Mouse (Mus musculus) gastrocnemius, postnatal 36 days (tissue): ENCODE measurements around the gene Slc26a9. TPM values are rescaled to one million over a fixed set of nuclear protein-coding genes. Genes with fewer than 3 reads are reported as not detected.

Experiments used
- DNase-seq, 2 experiments: peaks; one replicate each; pipeline ENCODE4 v3.0.0; 2022
- intact Hi-C: fragments of 180-260 bp; cut with DNase I; formaldehyde crosslinking; loops from one replicate; pipeline ENCODE4 v1.15.1; 2025
- long read RNA-seq, 2 experiments: library from polyadenylated mRNA; stranded (forward); transcript quantifications; one replicate each; pipeline ENCODE4 v2.0.0; 2021
- total RNA-seq, 2 experiments: library from RNA; stranded (reverse); gene quantifications; 2 replicates each; pipeline ENCODE4 v1.2.3; 2021

Slc26a9 gene
- not detected for total RNA-seq
- long read RNA-seq, experiment 1, result 0 reads
- long read RNA-seq, experiment 2, result 0 reads

DNA sequence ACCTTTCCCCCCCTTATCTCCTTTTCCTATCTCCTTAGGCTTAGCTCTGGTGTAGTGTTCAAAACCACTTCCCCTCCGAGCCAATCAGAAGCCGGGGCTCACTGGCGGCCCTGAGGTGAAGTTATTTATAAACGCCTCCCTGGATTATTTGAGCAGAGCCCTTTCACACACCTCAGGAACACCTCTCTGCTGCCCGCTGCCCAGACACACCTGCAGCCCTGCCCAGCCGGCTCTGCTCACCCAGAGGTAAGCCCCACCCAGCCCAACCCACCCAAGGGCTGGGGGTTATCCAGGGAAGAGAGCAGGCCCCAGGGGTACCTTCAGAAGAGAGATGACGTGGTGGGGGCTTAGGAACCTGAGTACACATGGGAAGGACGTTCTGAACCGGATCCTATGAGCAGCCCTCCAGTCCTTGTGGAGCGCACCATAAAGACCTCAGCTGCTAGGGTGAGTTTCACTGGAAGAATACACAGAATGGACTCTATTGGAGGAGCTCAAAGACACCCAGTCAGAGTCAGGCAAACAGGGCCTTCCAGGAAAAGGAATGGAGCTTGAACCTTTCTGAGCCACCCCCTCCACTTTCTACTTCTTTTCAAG lies at the start of gene Slc26a9:
Slc26a9 (plus strand) TSS at position 155 of the 597 bp plus-strand sequence.
- no peak for DNase-seq
- intact Hi-C loops, result no loop called here

DNA sequence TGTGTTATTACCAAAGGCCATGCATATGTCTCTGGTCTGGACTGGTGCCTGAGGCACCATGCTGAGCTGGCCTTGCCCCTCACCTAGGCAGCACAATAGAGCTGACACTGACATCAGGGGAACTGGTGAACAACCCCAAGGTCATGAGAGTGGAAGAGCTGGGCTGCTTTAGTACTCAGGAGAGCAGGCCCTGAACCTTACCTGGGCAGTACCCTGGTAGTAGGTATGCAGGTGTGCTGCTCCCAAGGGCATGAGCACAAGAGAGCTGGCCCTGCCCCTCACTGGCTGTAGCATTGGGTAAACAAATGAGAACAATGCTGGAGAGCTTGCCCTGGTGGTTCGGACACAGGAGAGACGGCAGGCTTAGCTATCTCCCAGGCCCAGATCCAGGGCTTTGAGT lies 48.5 kb upstream of the Slc26a9 start:
- intact Hi-C loops, result no loop called here
- no peak for DNase-seq

DNA sequence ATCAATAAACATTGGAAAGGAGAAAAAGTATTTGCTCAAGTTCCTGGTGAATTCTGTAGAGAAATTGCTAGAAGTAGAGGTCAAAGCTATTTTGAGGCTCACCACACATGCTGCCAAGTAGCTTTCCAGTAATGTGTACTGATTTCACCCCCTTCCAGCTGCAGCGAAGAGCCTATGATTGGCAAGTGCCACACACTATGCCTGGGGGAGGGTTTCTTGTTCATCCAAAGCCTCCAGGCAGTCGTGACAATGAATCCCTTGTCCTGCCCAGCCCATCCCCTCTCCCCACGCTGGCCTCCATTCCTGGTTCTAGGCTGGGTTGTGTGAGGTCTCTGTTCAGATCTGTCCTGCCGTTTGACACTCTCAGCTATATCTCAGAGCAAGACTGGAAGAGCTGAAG lies 47.5 kb upstream of the Slc26a9 start:
- DNase-seq, result no peak
- intact Hi-C loops, result no loop called here

DNA sequence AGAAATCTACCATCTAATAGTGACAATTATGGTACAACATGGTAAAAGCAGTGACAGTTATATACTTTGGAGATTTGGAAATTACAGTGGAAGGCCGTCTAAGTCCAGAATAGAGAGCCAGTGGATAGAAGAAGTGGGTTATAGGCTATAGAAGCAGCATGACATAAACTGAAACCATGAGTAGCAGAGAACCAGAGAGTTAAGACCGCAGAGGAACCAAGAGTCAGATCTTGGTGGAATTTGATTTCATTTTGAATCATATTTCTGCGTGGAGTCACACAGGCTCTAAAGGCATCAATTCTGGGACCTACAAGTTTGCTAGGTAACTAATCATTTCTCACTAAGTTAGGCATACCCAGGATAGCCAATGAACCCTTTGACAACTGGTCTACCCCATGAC lies 45.1 kb upstream of the Slc26a9 start:
- intact Hi-C loops, result no loop called here
- no peak for DNase-seq

DNA sequence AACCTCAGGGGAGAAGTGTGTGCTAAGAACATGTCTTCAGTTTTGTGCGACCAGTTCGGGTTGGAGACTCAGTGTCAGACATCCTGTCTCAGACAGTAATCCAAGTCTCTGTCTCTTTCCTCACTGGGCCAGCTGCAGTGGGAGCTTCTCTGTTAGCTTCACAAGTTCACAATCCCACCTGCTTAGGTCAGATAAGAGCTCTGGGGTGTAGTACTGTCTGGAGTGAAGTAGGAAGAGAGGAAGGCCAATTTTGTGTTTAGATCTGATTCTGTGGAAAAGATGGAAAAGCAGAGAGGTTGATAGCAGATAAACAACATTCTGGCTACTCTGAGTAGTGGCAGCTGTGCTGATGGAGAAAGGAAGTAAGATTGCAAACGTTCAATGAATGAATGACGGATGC lies 44.2 kb upstream of the Slc26a9 start:
- DNase-seq, result no peak
- intact Hi-C loops, result no loop called here

DNA sequence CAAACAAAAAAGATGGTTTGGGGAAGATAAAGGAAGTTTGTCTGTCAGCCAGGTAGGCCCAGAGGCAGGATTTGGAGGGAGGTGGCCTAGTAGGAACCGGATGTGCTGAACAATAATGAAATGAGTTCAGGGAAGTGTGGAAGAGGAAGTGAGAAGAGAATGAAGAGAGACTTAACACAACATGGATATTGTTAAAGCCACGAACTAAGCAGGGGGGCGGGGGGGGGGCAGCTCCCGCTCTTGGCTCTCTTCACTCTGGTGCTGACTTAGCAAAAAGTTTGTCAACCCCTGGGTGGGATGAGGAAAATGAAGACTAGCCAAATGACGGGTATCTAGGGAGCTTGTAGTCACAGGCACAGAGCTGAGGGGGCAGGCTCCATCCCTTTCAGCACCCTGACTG lies 43.4 kb upstream of the Slc26a9 start:
- no peak for DNase-seq
- intact Hi-C loops, result no loop called here

DNA sequence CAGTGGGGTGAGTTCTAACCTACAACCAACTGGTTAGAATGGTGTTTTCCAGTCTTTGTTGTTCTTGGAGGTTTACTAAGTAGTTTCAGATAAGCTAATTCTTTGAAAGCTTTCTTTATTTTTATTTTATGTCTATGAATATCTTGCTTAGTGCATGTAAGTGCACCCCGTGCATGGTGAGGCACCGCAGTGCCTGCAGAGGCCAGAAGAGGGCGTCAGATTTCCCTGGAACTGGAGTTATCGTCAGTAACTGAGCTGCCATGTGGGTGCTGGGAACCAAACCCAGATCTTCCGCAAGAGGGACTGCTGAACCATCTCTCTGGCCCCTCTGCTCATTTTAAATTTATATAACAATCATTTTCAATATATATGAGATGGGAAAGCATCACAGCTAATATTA lies 42.4 kb upstream of the Slc26a9 start:
- intact Hi-C loops, result no loop called here
- no peak for DNase-seq

DNA sequence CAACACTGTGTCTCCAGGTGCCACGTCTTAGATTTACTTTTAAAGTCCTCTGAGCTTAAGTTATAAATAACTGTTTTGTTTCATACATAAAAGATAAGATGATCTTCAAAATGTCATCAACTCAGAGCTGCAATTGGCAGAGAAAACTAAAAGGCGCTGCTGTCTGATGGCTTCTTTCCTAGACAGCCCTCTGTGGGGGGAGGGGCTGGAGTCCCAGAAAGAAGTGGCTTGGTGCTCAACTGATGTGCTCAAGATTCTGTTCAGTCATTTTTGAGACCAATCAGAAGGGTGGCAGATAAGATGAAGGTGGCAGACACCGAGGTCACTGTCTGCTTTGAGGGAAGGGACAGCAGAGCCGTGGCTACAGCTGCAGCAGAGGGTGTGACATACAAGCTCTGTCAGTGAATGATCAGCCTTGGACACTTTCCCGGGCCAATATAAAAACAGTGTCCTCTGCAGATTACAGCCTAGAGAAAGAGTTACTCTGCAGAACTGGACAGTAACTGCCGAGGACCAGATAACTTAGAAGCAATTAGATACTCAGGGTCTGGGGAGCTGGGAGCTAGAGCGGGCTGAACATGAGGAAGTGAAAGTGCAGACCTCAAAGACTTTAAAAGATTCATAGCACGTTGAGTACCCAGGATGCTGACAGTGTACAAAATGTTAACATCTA lies 41.6 kb upstream of the Slc26a9 start:
- intact Hi-C loops, result no loop called here
- no peak for DNase-seq

DNA sequence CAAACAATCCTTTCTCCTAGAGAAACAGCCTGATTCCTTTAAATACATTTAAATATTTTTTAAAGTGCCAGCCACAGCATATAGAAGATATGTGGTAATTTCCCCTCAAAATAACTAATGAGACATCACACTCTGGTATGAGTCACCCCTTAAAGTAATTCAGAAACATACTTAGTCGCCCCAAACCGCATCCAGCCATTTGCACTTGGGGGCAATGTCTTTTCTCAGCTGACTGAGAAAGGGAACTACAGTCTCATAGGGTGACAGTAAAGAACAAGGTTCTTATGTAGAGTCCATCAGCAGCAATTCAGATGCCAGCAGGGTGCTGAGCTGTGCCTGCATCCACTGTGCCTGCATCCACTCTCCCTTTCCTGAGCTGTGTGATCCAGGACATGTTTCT lies 40.3 kb upstream of the Slc26a9 start:
- DNase-seq, result no peak
- intact Hi-C loops, result no loop called here

DNA sequence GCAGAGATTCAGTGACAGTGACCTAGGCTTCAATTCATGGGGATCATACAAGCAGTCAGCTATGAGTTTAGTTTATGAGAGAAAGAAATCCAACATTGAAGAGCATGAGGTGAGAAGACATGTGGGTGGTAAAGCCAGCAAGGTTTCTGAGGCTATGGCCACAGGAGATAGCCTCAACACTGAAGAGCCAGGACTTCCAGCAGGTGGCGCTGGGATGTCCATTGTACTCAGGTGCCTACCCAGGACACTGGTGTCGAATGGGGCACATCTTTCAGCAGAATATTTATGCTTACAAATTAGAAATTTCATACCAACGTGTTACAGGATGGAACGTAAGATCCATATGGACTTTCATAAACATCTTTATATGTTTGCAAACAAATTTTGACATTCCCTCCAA lies 35.5 kb upstream of the Slc26a9 start:
- peak in 1 of 2 experiments; percentile 55 for DNase-seq
- intact Hi-C loops, result loop anchor here (1.0 kb wide), 2 partner anchors 57 to 138 kb away; no protein-coding TSS in a partner anchor

DNA sequence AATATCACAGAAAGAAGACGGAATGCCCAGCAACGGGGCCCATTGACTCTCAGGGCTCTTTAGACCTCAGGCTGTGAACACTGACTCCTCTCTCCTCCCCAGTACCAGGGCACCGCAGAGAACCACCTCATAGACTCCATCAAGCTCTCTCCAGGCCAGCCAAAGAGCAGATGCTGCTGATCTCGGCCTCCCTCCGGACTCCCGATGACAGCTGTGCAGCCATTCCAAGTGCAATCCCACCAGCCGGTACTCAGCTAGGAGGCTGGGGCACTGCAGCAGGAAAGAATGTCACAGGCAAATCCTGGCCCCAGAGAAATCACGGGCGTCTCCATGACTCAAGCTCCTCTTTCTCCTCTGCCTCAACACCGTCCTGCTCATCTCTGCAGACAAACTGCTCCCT lies 32.3 kb upstream of the Slc26a9 start:
- no peak for DNase-seq
- intact Hi-C loops, result no loop called here

DNA sequence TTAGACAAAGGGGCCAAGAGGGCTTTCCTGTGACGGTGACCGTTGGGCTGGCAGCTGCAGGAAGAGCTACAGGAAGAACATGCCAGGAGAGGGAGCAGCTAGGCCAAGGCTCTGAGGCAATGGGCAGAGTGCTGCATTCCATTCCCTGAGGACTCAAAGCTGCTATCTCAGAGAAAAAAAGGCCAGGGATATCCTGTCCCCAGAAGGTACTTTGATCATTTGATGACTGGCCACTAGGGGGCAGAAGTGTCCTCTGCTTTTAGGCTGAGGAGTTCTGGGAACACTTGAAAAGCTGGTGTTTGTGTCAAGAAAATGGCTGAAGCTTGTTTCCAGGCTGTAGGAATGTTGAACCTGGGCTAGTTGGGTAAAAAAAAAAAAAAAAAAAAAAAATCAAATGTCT lies 31.4 kb upstream of the Slc26a9 start:
- intact Hi-C loops, result loop anchor here (1.0 kb wide), 1 partner anchor 53 kb away; no protein-coding TSS in a partner anchor
- peak in 1 of 2 experiments; percentile 72 for DNase-seq

DNA sequence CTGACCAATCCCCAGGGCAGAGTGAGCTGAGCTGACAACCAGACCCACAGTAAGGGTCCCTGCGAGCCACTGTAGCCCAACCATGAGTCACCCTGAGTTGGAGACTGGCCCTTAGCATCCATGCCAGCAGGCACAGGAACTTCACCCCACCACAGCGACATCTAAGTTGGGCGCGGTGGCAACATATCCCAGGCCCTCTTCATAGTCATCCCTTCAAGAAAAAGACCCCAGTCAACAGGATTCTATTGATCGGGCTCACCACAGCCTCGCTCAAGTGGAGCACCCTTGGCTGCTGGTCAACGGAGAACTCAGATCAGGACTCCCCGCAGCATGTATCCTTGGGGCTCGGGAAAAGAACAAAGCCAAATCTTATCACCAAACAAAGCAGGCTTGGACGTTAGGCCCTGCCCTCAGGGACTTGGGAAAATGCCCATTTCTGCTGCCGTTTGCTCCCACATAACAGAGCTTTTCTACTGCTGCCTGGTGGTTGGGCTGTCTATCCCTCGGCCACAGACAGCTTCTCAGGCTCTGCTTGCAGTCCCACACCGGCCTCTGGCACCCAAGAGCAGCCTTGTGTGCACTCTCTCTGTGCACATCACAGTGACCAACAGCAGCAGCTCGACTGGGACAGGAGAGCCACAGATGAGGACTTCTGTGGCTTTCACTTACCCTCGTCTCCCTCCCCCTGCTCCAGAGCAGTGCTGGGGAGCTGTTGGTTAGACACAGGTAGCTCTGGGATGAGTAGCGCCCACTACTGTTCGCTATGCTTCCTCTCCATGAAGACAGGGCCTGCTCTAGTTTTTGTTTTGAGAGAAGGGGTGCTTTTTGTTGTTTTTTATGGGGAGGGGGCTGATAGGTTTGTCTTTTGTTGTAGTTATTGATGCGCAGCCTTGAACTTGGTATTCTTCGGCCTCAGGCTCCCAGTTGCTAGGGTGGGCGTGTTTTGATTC lies 29.2 kb upstream of the Slc26a9 start:
- intact Hi-C loops, result loop anchor here (1.0 kb wide), 2 partner anchors 19 to 47 kb away; no protein-coding TSS in a partner anchor

DNA sequence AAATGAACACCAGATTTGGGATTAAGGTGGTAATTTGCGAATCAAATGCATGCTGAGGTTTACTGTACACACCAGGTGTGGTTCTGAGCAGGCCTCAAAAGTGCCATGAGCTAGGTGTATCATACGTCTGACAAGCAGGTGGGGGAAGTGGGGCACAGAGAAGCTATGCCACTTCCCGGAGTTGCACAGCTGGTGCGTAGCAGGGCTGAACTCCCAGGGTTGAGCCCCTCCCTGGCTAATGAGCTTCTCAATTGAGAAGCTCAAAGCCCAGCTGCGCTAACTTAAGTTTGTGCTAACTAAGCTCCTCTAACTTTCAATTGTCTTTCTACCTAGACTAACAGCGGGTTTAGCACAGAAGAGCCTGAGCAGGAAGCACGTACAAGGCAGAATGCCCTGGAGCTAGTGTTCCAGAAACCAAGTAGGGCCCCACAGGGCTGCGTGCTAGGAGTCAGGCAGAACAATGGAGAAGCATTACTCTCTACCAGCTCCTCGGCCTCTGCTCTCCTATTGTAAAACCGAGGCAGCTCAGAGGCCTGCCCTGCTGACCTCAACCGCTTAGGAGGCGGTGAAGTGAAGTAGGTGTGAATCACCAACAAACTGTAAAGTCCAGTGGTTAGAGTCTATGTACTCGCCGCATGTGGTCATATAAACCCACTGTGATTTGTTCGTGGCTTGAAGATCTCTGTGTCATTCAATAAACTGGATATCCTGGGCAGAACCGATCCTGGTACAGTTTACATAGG lies 24.7 kb upstream of the Slc26a9 start:
- no peak for DNase-seq
- intact Hi-C loops, result no loop called here

More for the DNA sequence above, 29.2 kb upstream of the Slc26a9 start:
- DNase-seq, result no peak

DNA sequence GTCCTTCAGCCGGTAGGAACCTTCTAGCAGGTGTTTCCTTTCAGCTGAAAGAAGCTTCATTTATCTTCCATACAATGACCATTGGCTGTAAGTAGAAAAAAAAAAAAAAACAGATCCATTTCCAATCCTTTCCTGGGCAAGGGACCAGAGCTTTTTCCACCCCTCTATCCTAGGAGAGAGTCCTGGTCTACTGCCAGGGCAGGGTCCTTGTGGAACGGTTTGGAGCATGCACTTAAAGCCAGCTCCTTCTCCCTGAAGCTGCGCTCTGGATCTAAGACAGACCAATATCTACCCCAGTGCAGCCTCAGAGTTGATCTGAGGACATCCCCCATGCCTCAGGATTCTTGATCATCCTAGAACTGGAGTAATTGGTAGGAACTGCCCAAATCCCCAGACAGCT lies 21.8 kb upstream of the Slc26a9 start:
- intact Hi-C loops, result no loop called here
- DNase-seq, result no peak

DNA sequence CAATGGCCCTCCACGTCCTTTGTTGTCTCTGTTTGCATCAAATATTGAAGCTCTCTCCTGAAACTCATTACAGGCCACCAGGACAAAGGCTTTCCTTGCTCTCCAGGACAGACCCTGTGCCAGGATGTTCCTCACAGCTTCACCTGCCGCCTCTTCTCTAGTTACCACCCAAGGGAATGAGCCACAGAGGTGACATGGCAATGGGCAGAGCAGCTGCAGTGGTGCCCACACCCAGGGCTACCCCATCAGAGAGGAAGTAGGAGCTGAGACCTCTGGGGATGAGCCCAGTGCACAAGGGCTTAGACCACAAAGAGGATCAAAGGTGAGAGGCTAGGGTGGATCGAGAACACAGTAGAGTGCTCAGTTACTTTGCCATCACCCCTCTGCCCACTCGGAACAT lies 20.3 kb upstream of the Slc26a9 start:
- intact Hi-C loops, result no loop called here

DNA sequence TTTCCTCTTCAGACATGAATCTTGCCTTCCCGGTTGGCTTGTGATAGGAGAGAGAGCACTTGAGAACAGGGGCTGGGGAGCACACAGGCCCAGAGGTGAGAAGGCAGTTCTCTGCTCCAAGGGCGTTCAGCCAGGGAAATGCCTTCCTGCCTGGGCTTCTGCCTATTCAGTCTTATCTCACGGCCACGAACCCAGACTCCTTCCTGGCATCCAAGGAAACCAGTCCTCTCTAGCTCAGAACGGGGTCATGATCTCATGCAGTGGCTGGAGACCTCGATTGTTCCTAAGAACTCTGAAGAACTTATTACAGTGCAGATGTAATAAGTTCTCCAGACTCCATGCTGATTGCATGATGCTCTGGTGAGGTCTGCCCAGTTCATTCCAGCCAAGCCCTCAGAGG lies 17.2 kb upstream of the Slc26a9 start:
- intact Hi-C loops, result no loop called here
- no peak for DNase-seq

More for the DNA sequence above, 20.3 kb upstream of the Slc26a9 start:
- DNase-seq, result no peak

DNA sequence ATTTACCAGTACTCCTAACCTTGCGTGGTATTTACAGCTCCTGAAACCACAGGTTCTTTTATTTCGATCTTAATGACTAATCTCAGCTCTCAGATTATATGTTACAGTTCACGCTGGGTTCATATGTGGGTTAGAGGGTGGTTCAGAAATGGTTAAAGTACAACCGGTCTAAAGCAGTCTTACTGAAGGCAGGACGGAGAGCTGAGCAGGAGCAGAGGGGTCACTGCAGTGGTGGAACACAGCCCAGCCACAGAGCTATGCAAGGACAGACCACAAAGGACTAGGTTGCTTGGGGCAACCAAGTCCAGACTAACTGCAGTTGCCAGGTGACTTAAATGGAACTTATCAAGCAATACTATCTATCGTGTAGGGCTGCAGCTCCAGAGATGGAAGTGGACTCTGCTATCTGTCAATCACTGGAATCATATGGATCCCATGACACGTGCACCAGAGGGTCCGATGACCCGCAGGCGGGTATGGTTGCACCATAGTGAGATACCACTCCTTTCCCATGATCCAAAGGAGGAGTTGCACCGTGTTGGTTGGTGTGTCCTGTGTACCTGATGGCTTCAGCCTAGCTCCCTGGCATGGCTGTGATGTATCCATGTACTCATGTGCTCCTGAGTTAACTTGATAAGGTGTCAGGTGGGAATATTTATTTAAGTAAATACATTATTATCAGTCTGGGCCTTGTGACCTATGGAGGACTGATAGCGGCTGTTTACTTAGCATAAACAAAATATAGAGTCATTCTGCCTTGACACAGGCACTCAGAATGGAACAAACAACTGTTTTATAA lies 13.0 kb upstream of the Slc26a9 start:
- DNase-seq, result no peak
- intact Hi-C loops, result no loop called here

DNA sequence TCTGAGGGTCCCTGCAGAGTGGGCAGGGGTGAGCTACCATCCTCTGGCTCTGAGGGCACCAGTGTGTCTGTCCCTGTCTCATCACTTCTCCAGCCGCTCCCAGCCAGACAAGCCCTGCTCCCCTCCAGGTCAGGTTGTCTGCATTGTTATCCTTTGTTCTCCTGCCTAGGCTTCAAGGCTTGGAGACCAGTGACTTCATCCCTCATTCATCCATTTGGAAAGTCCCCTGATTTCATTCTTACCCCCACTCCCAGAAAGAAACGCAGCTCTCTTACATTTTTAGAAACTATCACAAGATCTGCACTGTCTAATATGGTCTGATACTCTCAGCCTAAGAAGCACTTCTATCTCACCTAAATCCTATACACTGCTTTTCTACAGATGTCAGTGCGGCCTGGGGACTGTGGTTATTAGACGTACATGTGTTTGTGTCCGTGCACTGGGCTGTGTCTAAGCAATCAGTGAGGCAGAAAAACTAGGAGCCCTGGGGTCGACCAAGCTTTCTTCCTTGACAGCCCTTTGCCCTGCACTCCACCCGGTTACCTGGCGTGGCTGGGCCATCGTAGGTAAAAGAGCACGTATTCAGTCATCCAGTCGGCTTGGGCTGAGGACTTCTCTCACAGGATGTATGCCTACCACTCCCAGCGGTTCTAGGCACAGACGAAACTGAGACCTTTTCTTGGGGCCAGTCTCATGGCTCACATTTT lies 10.2 kb upstream of the Slc26a9 start:
- intact Hi-C loops, result loop anchor here (1.0 kb wide), 1 partner anchor 18 kb away; no protein-coding TSS in a partner anchor
- no peak for DNase-seq
